Mouse (Mus musculus) adrenal gland, postnatal 25 days (tissue): Measurements from ENCODE around the gene Map3k4. TPM values are rescaled to one million over a fixed set of nuclear protein-coding genes. Genes with fewer than 3 reads are reported as not detected.

Experiments used
- DNase-seq: peaks from one replicate; pipeline ENCODE4 v3.0.0; 2021; ENCODE audit warnings: mixed read lengths
- total RNA-seq: library from RNA; stranded (reverse); gene quantifications from 2 replicates; pipeline ENCODE4 v1.2.3, GENCODE M21; 2021

Gene Map3k4
- total RNA-seq, 1 experiment from 2014 or later, result 33.3 TPM

- DNase-seq, result no peak
Observed at GRCm38 (mm10) chr17:12182702-12183485, 135.7 kb downstream of the Map3k4 start.

GRCm38 (mm10) chr17:12179766-12180165 lies 138.8 kb downstream of the Map3k4 start:
- DNase-seq, result no peak

GRCm38 (mm10) chr17:12179339-12179738 lies 139.3 kb downstream of the Map3k4 start:
- DNase-seq, result no peak

Other genes with a start within 250 kb of the Map3k4 start
- gene Agpat4, start 200.1 kb downstream of the Map3k4 start, total RNA-seq, result 29.8 and 34.1 TPM in 2 replicates
- 16.7 TPM in 1 of 2 replicates, not detected in the other for gene Plg, start 59.8 kb upstream of the Map3k4 start, total RNA-seq
- gene Slc22a3, start 188.9 kb upstream of the Map3k4 start, total RNA-seq, result 2.9 and 4.4 TPM in 2 replicates